Mouse (Mus musculus): Measurements from ENCODE around the gene Gstp2. TPM values are rescaled to one million over a fixed set of nuclear protein-coding genes. Genes with fewer than 3 reads are reported as not detected.

Gstp2 gene
- polyA plus RNA-seq, 2 experiments from 2014 or later = 11.1 to 23.5 TPM

DNA sequence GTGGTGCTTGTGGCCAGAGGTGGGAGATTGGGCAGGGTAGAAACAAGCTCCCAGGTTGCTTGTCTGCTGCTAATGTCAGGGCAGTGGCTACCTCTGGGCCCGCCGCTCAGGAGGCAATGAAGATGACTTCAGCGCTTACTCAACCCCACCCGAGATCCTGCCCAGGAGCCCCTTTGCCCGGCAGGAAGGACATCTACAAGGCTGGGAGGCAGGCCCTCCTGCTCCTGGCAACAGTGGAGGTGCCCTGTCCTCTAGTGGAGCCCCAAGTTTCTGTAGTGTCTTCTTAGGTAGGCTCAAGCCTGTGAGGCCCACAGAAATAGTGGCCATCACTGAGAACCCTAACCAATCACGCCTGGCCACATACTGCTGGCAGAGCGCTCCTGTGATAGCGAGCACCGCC lies 40.7 kb downstream of the Gstp2 start:
- no peak for ATAC-seq

DNA sequence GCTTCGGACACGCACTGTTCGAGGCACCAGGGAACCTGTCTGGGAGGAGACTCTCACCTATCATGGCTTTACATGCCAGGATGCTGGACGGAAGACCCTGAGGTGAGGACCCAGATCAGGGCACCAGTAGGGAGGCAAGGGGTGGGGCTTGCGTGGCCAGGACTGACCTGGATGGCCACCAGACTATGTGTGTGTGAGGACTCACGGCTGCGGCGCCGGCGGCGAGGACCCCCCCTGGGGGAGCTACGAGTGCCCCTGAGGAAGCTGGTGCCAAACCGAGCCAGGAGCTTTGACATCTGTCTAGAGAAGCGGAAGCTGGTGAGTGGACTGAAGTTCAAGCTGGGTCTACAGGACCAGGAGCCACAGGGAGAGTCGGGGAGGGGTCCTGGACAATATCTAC lies 41.5 kb downstream of the Gstp2 start:
- no peak for ATAC-seq

DNA sequence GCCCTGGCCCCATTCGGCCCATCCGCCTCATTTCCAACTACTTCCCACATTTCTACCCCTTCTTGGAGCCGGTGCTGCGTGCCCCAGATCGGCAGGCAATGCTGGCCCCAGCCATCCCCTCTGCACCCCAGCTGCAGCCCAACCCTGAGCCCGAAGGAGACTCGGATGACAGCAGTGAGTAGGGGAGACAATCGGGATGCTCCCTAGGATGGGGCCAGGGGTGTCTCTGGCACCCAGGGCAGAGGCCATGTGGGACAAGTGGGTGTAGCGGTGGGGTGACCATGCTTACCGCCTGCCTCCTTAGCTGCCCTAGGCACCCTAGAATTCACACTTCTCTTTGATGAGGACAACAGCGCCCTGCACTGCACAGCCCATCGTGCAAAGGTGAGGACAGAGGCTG lies 42.2 kb downstream of the Gstp2 start:
- ATAC-seq = no peak

DNA sequence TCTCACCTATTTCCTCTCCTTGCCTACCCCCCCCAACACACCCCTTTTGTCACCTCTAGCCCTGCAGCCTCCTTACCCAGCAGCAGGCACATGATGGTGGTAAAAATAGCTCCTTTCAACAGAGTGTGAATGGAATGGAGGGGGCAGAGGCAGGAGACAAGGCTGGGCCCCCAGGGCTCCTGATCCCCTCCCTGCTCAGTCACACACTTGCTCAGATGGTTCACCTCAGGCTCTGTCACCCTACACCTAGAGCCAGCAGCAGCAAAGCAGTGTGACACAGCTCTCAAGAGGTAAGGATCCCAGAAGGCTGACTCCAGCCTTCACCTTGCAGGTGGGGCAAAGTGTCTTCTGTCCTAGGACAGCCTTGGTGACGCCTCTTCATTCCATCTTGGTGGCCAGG lies 42.7 kb downstream of the Gstp2 start, which contains the start of gene Doc2g:
Gene Doc2g, plus strand, starts transcription at position 202 of the 400 bp plus-strand sequence.
- ATAC-seq = no peak

DNA sequence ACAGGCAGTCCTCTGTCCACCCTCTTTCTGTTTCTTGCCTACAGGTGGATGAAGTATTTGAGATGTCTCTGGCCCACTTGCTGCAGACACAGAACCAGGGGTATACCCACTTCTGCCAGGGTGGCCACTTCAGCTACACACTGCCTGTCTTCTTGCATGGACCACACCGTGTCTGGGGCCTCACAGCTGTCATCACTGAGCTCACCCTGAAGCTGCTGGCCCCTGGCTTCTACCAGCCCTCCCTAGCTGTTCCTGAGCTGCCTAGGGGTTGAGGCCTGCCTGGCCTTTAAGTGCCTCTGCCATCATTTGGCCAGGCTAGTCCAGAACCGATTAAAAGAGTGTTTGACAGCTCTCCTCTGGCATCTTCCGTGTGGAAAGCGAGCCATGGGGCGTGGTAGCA lies 44.1 kb downstream of the Gstp2 start:
- no peak for ATAC-seq

DNA sequence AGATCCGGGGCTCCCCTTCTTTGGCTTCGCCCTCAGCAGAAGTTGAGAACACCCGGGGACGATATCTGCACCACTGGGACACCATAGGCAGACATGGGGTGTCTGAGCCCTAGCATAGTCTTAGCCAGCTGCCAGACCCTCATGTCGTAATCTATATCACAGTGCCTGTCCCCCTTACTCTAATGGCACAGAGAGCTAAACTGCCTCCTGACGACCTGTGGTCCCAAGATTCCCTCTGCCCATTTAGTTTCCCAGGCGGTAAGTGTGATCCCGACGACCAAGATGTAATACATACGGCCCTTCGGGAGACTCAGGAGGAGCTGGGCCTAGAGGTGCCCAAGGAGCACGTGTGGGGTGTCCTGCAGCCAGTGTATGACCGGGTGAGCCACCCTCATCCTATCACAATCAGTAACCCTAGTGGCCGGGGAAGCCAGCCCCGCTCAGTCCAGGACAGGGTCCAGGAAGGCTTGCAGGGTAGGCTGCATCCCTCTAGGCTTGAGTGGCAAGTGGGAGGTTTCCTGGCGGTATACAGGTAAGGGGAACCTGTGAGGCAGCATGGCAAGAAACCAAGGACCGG lies 44.8 kb downstream of the Gstp2 start:
- no peak for ATAC-seq

DNA sequence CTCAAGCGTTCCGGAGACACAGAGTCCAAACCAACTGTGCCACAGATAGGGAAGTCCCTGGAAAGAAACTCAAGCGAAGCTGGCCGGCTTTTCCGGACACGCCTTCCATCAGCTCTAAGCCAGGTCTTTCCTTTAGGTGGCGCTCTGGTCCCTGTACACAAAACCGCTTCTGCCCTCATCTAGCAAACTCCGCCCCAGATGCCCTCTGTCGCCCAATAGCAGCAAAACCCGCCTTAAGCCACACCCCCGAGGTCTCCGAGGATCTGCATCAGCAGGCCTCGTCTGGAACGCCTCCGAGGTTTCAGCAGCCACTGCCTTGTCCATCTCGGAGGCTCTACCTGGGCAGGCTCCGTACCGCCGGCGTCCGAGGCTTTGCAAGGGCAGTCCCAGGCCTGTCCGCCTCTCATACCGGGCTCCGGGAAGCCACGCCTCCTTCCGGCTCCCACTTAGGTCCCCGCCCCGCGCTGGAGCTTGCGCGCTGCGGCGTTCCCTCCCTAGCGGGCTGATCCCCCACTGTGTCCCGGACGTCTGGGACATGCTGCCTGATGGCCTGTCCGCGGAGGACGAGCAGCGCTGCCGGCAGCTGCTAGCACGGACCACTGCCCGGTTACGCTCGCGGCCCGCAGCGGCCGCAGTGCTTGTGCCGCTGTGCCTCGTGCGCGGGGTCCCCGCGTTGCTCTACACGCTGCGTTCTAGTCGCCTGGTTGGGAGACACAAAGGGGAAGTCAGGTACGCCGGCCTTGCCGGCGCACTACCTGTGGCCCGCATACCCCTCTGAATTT lies 45.5 kb downstream of the Gstp2 start, which contains the start of the genes Nudt8 and Gm49405:
Gene Nudt8, plus strand, starts transcription at position 462 of the 782 bp plus-strand sequence.
Gene Gm49405, plus strand, starts transcription at position 508 of the 782 bp plus-strand sequence.
- peak; percentile 90 for ATAC-seq

DNA sequence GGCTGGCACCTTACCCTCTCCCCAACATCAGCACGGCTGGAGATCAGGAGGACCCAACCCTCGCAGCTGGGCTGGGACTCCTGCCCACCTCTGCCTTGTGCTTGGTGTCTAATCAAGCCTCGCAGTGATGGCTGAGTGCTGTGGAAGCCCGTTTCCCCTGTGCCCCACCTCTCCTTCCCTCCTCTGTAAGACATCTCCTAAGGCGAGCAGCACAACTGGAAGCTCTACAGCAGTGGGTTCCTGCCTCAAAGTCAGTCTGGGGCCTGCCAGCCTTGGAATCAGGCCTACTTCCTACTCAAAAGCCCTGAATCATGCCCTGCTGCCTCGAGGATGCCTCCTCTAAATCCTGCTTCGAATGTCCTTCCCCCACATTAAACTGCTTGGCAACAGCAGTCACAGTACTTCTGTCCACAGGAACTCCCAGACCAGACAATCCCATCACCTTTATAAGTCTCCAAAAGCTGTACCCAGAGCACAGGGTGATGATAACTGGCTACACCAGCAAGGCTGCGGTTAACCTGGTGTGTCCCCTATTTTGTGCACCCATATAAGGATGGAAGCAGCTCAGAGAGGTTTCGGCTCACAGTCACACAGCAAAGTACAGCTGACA lies 46.6 kb downstream of the Gstp2 start:
- ATAC-seq = no peak

DNA sequence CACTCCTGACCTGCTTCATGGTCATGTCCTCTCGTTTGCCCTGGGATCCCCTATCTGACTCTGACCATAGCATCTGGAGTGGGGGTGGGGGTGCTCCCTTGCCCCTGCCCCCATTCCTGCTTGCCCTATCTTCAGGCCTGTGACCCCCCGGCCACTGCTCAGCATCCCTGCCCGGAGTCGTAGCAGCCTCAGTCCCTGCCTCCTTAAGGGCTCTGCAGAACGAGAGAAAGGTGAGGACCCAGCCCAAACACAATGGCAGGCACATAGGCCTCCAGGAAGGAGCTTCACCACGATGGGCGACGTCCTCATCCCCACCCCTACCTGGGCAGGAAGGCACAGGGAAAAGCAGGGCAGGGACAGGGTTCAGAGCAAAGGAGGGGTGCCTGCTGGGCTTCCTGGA lies 47.5 kb downstream of the Gstp2 start:
- ATAC-seq = no peak

DNA sequence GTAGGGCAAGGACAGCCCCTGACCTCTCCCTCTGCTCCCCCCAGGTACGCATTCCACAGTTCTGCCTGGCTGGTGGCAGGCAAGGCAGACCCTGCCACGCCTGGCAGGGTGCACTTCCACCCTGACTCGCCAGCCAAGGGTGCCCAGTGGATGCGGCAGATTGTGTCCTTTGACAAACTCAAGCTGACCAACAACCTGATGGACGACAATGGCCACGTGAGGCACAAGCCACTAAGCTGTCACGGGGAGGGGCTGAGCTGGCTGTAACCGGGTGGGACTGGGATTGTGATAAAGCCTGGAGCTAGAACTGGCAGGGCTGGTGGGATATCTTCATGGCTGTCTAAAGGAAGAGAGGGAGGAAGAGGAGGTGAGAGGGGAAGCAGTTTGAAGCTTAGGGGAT lies 48.6 kb downstream of the Gstp2 start:
- ATAC-seq = no peak

DNA sequence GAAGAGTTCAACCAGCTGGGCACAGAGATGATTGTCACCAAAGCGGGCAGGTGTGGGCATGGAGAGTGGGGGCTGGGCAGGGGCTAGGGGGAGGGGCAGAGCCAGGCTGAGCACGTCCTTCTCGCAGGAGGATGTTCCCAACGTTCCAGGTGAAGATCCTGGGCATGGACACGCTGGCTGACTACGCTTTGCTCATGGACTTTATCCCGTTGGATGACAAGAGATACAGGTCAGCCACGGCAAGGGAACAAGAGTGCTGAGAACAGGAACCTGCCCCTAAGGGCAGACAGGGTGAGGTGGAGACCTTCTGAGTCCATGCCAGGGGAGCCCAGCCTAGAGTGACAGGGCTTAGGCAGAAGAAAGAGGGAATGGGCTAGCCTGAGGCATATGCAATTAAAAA lies 49.1 kb downstream of the Gstp2 start:
- no peak for ATAC-seq

DNA sequence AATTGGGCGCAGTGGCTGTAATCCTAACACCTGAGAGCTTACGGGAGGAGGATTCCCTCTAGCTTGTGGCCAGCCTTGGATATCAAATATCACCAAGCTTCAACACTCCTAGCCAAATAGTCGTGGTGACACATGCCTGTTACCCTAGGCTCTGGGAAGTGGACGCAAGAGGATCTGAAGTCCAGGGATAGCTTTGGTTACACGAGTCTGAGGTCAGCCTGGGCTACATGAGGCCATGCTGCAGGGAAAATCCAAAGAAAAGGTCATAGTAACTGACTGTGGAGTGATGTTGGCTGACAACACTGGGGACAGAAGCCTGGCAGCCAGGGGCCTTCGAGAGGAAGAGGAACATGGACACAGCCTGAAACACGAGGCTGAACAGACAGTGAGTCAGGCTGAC lies 49.7 kb downstream of the Gstp2 start:
- no peak for ATAC-seq

DNA sequence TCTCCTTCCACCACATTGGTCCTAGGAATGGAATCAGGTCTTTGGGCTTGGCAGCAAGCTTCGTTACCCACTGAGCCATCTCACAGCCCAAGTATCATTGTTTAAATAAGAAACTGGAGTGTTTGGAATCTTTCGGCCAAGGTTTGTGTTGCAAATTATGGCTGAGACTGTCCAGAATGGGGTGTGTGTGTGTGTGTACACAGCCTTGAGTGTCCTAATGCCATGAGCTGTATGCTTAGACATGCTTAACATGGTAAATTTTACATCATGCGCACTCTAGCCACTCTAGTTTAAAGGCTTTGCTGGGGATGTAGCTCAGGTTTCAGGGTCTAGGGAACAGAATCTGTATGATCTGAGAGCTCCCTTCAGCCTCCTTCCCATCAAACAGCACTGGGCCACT lies 50.3 kb downstream of the Gstp2 start:
- no peak for ATAC-seq

DNA sequence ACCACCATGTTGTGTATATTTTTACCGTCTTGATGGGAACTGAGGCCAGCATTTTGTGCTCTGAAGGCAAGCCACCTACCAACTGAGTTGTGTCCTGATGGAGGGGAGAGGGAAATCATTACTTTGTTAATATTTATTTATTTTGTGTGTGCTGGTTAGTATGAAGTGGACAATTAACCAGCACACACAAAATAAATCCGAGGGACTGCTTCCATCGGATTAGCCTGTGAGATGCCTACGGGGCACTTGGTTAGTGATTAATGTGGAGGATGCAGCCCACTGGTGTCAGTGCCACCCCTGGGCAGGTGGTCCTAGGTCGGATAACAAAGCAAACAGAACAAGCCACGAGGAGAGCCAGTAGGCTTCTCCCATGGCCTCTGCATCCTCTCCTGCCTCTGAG lies 50.9 kb downstream of the Gstp2 start:
- no peak for ATAC-seq

DNA sequence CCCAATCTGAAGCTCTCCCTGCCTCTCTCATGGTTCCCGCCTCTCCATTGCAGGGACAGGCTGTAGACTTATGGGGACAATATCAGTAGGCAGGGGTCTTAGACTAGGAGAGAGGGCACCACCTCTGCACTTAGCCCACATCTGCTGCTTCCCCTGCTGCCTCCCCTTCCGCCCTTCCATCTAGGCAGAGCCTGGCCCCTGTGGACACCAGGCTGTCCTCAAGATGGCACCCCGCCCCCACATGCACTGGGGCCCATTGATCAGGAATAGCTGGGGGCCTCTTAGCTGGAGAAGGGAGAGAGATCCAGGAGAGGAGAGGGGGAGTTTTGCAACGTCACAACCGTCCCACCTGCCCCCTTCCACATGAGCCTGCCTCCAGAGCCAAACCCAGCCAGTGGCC lies 53.4 kb downstream of the Gstp2 start, which contains the start of gene Tbx10:
Gene Tbx10, plus strand, starts transcription at position 337 of the 400 bp plus-strand sequence.
- no peak for ATAC-seq

DNA sequence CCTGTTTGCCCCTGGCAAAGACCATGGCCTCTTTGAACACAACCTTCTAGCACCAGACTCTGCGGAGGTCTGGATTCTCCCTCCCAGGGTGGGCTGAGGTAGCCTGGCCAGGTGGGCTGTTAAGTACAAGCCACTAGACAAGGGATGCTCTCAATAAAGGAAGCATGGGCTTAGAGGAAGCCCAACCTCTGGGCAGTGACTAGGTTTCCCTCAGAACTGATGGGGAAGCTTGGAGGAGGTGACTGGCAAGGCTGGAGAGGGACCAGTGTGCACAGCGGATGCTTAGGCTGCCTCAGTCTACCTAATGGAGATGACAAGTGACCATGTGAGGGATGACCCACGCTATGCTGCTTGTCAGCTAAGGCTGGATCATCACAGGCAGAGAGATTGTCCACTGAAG lies 53.9 kb downstream of the Gstp2 start:
- ATAC-seq = no peak

DNA sequence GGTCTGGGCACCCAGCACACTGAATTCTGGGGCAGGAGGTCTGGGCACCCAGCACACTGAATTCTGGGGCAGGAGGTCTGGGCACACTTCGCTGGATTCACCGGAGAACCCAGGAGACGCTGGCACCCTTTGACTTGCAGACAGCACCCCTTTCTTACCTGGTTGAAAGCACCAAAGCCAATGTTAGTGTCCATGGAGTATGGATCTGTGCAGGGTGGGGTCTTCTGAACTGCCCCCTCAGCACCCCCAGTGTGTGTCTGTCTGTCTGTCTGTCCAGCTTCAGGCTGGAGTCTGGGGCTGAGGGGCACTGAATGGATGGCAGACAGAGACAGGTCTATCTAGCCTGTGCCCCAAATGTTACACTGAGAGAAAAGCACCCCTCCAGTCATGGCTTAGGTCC lies 54.3 kb downstream of the Gstp2 start:
- ATAC-seq = no peak

DNA sequence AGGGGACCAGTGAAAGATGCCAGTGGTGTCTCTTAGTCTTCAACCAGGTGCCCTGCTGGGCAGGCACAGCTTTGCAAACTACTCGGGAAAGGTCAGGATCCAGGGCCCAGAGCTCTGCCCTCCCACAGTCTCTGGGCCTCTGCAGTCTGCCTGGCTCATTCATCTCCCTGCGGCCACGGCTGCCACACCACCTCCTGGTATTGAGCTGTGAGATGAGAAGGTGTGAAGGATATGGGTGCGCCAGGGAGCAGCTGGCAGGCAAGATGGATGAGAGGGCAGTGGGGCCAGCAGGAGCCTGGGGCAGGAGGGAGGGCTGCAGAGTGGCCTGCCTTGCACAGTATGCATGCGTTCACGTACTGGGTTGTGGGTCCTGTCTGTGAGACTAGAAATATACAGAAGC lies 55.0 kb downstream of the Gstp2 start:
- no peak for ATAC-seq

Other genes with a start within 250 kb of the Gstp2 start
- gene Chka, start 194.2 kb downstream of the Gstp2 start, polyA plus RNA-seq (2017; shearing (Covaris generic)) = 1 to 10 TPM; 3.0 to 3.2 TPM
- gene Tcirg1, start 138.9 kb downstream of the Gstp2 start, polyA plus RNA-seq (2017; shearing (Covaris generic)) = 10 to 100 TPM; 36.2 to 70.0 TPM
- 100 to 1,000 TPM; 262 to 298 TPM for gene Ndufs8, start 133.2 kb downstream of the Gstp2 start, polyA plus RNA-seq (2017; shearing (Covaris generic))
- gene Aldh3b1, start 116.2 kb downstream of the Gstp2 start, polyA plus RNA-seq (2017; shearing (Covaris generic)) = under 1 TPM in 1 of 2 experiments, not detected in 1; 0.83 TPM
- 10 to 100 TPM; 17.1 to 21.8 TPM for gene Unc93b1, start 110.8 kb downstream of the Gstp2 start, polyA plus RNA-seq (2017; shearing (Covaris generic))
- not detected for gene Aldh3b3, start 87.4 kb downstream of the Gstp2 start, polyA plus RNA-seq (2017; shearing (Covaris generic))
- not detected for gene Aldh3b2, start 73.7 kb downstream of the Gstp2 start, polyA plus RNA-seq (2017; shearing (Covaris generic))
- 1 to 10 TPM; 1.2 to 1.6 TPM for gene Acy3, start 59.5 kb downstream of the Gstp2 start, polyA plus RNA-seq (2017; shearing (Covaris generic))
- not detected for gene Tbx10, start 53.3 kb downstream of the Gstp2 start, polyA plus RNA-seq (2017; shearing (Covaris generic))
- 10 to 100 TPM; 17.3 to 17.8 TPM for gene Nudt8, start 45.4 kb downstream of the Gstp2 start, polyA plus RNA-seq (2017; shearing (Covaris generic))
- gene Gm49405, start 45.4 kb downstream of the Gstp2 start, polyA plus RNA-seq (2017; shearing (Covaris generic)) = under 1 TPM; 0.19 to 0.42 TPM
- gene Doc2g, start 42.7 kb downstream of the Gstp2 start, polyA plus RNA-seq (2017; shearing (Covaris generic)) = 1 to 10 TPM in 1 of 2 experiments, under 1 TPM in 1; 0.45 to 1.5 TPM
- gene Ndufv1, start 33.2 kb downstream of the Gstp2 start, polyA plus RNA-seq (2017; shearing (Covaris generic)) = 100 to 1,000 TPM; 129 to 134 TPM
- 100 to 1,000 TPM; 481 to 485 TPM for gene Gstp1, start 8.0 kb downstream of the Gstp2 start, polyA plus RNA-seq (2017; shearing (Covaris generic))
- gene Gstp3, start 13.5 kb upstream of the Gstp2 start, polyA plus RNA-seq (2017; shearing (Covaris generic)) = 100 to 1,000 TPM; 202 to 218 TPM
- gene Cabp2, start 35.6 kb upstream of the Gstp2 start, polyA plus RNA-seq (2017; shearing (Covaris generic)) = not detected
- gene Cdk2ap2, start 51.2 kb upstream of the Gstp2 start, polyA plus RNA-seq (2017; shearing (Covaris generic)) = 100 to 1,000 TPM; 372 to 419 TPM
- gene Pitpnm1, start 54.0 kb upstream of the Gstp2 start, polyA plus RNA-seq (2017; shearing (Covaris generic)) = 10 to 100 TPM; 89.9 to 91.4 TPM
- 100 to 1,000 TPM; 171 to 215 TPM for gene Aip, start 79.8 kb upstream of the Gstp2 start, polyA plus RNA-seq (2017; shearing (Covaris generic))
- gene Gpr152, start 93.8 kb upstream of the Gstp2 start, polyA plus RNA-seq (2017; shearing (Covaris generic)) = not detected
- gene Cabp4, start 98.0 kb upstream of the Gstp2 start, polyA plus RNA-seq (2017; shearing (Covaris generic)) = 1 to 10 TPM; 1.1 to 1.4 TPM
- 100 to 1,000 TPM; 212 to 255 TPM for gene Coro1b, start 102.6 kb upstream of the Gstp2 start, polyA plus RNA-seq (2017; shearing (Covaris generic))
- 1,000 to 10,000 TPM; 1,013 to 1,027 TPM for gene Ptprcap, start 107.6 kb upstream of the Gstp2 start, polyA plus RNA-seq (2017; shearing (Covaris generic))
- 10 to 100 TPM; 21.9 to 25.0 TPM for gene Rps6kb2, start 117.3 kb upstream of the Gstp2 start, polyA plus RNA-seq (2017; shearing (Covaris generic))
- gene Carns1, start 129.5 kb upstream of the Gstp2 start, polyA plus RNA-seq (2017; shearing (Covaris generic)) = 1 to 10 TPM; 6.1 to 7.2 TPM
- 100 to 1,000 TPM; 548 to 733 TPM for gene Tbc1d10c, start 145.3 kb upstream of the Gstp2 start, polyA plus RNA-seq (2017; shearing (Covaris generic))
- 1,000 to 10,000 TPM in 1 of 2 experiments, 100 to 1,000 TPM in 1; 945 to 1,075 TPM for gene Ppp1ca, start 146.0 kb upstream of the Gstp2 start, polyA plus RNA-seq (2017; shearing (Covaris generic))
- 10 to 100 TPM; 37.7 to 40.3 TPM for gene Rad9a, start 155.6 kb upstream of the Gstp2 start, polyA plus RNA-seq (2017; shearing (Covaris generic))
- gene Clcf1, start 168.2 kb upstream of the Gstp2 start, polyA plus RNA-seq (2017; shearing (Covaris generic)) = 10 to 100 TPM; 19.7 to 29.7 TPM
- gene AC109138.7, start 168.3 kb upstream of the Gstp2 start, polyA plus RNA-seq (2017; shearing (Covaris generic)) = not detected
- 100 to 1,000 TPM; 117 to 151 TPM for gene Pold4, start 185.9 kb upstream of the Gstp2 start, polyA plus RNA-seq (2017; shearing (Covaris generic))
- 10 to 100 TPM in 1 of 2 experiments, 1 to 10 TPM in 1; 8.8 to 11.4 TPM for gene Ssh3, start 223.2 kb upstream of the Gstp2 start, polyA plus RNA-seq (2017; shearing (Covaris generic))
- gene Ankrd13d, start 237.1 kb upstream of the Gstp2 start, polyA plus RNA-seq (2017; shearing (Covaris generic)) = 1 to 10 TPM; 1.5 to 2.1 TPM